Mouse (Mus musculus): ENCODE data around the gene Dlgap1.
A peak's percentile ranks its signal among the peaks of the same experiment; 100 is the strongest.
"Not testable (repeated sequence)": the region's sequence is repeated elsewhere in the genome, so short reads cannot be mapped to it uniquely, and the experiment has no call there.

Dlgap1 gene

GRCm38 (mm10) chr17:70805866-70806265, 837.0 kb downstream of the Dlgap1 start:
- no peak for DNase-seq (ENCODE audit: low spot score in 2 of 2)

- no peak for DNase-seq (ENCODE audit: low spot score in 2 of 2)
Measured at GRCm38 (mm10) chr17:70806600-70806999, 837.7 kb downstream of the Dlgap1 start.

- no peak for DNase-seq (ENCODE audit: low spot score in 2 of 2)
Measured at GRCm38 (mm10) chr17:70807885-70808284, 839.0 kb downstream of the Dlgap1 start.

GRCm38 (mm10) chr17:70808837-70809236, 840.0 kb downstream of the Dlgap1 start:
- no peak for DNase-seq (ENCODE audit: low spot score in 2 of 2)

GRCm38 (mm10) chr17:70809776-70810175, 840.9 kb downstream of the Dlgap1 start:
- no peak for DNase-seq (ENCODE audit: low spot score in 2 of 2)

- no peak for DNase-seq (ENCODE audit: low spot score in 2 of 2)
Measured at GRCm38 (mm10) chr17:70810795-70811194, 841.9 kb downstream of the Dlgap1 start.

- no peak for DNase-seq (ENCODE audit: low spot score in 2 of 2)
Measured at GRCm38 (mm10) chr17:70815001-70815400, 846.1 kb downstream of the Dlgap1 start.

- no peak for DNase-seq (ENCODE audit: low spot score in 2 of 2)
Measured at GRCm38 (mm10) chr17:70817862-70818451, 849.1 kb downstream of the Dlgap1 start.

GRCm38 (mm10) chr17:70823083-70823482, 854.2 kb downstream of the Dlgap1 start:
- no peak for DNase-seq (ENCODE audit: low spot score in 2 of 2)

GRCm38 (mm10) chr17:70826227-70826626, 857.4 kb downstream of the Dlgap1 start:
- DNase-seq (ENCODE audit: low spot score in 2 of 2): no peak

GRCm38 (mm10) chr17:70827463-70828179, 858.7 kb downstream of the Dlgap1 start:
- not testable (repeated sequence) for DNase-seq (ENCODE audit: low spot score in 2 of 2)

GRCm38 (mm10) chr17:70828180-70828528, 859.3 kb downstream of the Dlgap1 start:
- DNase-seq (ENCODE audit: low spot score in 2 of 2): no peak

- no peak for DNase-seq (ENCODE audit: low spot score in 2 of 2)
Measured at GRCm38 (mm10) chr17:70828569-70828968, 859.7 kb downstream of the Dlgap1 start.

GRCm38 (mm10) chr17:70829217-70829616, 860.3 kb downstream of the Dlgap1 start:
- no peak for DNase-seq (ENCODE audit: low spot score in 2 of 2)

- no peak for DNase-seq (ENCODE audit: low spot score in 2 of 2)
Measured at GRCm38 (mm10) chr17:70829943-70830715, 861.3 kb downstream of the Dlgap1 start.

GRCm38 (mm10) chr17:70831591-70831990, 862.7 kb downstream of the Dlgap1 start:
- DNase-seq (ENCODE audit: low spot score in 2 of 2): no peak

- DNase-seq (ENCODE audit: low spot score in 2 of 2): peak; percentile 41 to 52
Measured at GRCm38 (mm10) chr17:70832544-70832943, 863.7 kb downstream of the Dlgap1 start.

- no peak for DNase-seq (ENCODE audit: low spot score in 2 of 2)
Measured at GRCm38 (mm10) chr17:70834430-70834965, 865.6 kb downstream of the Dlgap1 start.

GRCm38 (mm10) chr17:70835071-70835790, 866.4 kb downstream of the Dlgap1 start:
- DNase-seq (ENCODE audit: low spot score in 2 of 2): no peak

- DNase-seq (ENCODE audit: low spot score in 2 of 2): no peak
Measured at GRCm38 (mm10) chr17:70836820-70837219, 867.9 kb downstream of the Dlgap1 start.

GRCm38 (mm10) chr17:70837474-70837873, 868.6 kb downstream of the Dlgap1 start:
- not testable (repeated sequence) for DNase-seq (ENCODE audit: low spot score in 2 of 2)

GRCm38 (mm10) chr17:70838031-70838430, 869.2 kb downstream of the Dlgap1 start:
- DNase-seq (ENCODE audit: low spot score in 2 of 2): no peak
